Mouse (Mus musculus) splenic B cell, adult 2 months (primary cell): Measurements from ENCODE around the gene Srcap.
"Not testable (repeated sequence)": the region's sequence is repeated elsewhere in the genome, so short reads cannot be mapped to it uniquely, and the experiment has no call there.

Experiments used
- DNase-seq: peaks from one replicate; pipeline ENCODE4 v3.0.0-alpha.2; 2011; ENCODE audit warnings: low read depth, low spot score
- H3K27me3 ChIP-seq: 2 replicates; pipeline ENCODE4 v1.6.1; 2012; ENCODE audit warnings: mild to moderate bottlenecking, low read length, moderate library complexity, mixed read lengths; ENCODE audit not compliant: control insufficient read depth, poor library complexity, insufficient read depth, severe bottlenecking
- H3K36me3 ChIP-seq: 2 replicates; pipeline ENCODE4 v1.6.1; 2012; ENCODE audit warnings: mild to moderate bottlenecking, low read length, moderate library complexity, mixed read lengths; ENCODE audit not compliant: control insufficient read depth, poor library complexity, insufficient read depth, severe bottlenecking

Gene Srcap

DNA sequence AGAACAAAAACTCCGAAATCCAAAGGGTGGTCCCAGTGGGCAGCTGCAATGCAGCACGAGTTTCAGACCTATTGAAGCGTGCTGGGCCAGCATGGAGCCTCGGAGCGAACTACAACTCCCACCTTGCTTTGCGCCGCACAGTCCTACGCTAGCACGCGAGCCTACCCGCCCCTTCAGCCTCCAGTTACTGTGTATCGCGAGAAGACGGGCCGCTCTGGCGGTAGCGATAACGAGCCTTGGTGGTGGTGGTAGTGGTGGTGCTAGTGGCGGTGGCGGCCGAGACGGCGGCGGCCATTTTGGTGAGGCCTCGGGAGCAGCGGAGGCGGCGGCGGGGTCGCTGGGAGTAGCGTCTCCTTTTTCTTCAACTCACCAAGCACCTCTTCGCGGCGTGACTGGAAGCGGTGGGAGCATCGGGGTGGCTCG lies at the start of gene Srcap:
Srcap (plus strand) TSS at position 176 of the 423 bp plus-strand sequence.
- DNase-seq = peak; percentile 98
- H3K27me3 ChIP-seq = no peaks in the 10 kb centered on the region
- peaks cover 9% of the 10 kb centered on the region; the same call in 1 of the 2 replicates for H3K36me3 ChIP-seq

- DNase-seq = no peak
These were observed 46.6 kb upstream of the Srcap start for GRCm38 (mm10) chr7:127465191-127465590.

GRCm38 (mm10) chr7:127465670-127466069 lies 46.1 kb upstream of the Srcap start:
- not testable (repeated sequence) for DNase-seq

More at GRCm38 (mm10) chr7:127465191-127465590, 46.6 kb upstream of the Srcap start:
- Histone ChIP-seq H3K36me3 (peaks cover 1% of the 10 kb centered on the region; the same call in 1 of the 2 replicates), H3K27me3 (no peaks in the 10 kb centered on the region)

DNA sequence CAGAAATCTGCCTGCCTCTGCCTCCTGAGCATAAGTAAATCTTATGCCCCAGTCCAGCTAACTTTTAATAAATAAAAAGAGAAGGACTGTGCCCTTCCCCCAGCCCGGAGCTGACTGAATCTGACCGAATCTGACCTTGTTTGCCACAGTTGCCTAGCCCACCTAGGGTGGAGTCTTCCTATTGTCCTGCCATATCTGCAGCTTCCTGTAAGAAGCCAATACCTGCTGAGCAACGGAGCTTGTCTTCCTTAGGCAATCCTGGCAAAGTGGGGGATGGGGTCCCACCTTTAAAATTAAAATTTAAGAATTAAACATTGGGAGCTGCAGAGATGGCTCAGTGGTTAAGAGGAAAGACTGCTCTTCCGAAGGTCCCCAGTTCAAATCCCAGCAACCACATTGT lies 45.2 kb upstream of the Srcap start:
- H3K36me3 ChIP-seq = no peaks in the 10 kb centered on the region
- no peak for DNase-seq
- H3K27me3 ChIP-seq = no peaks in the 10 kb centered on the region

More at GRCm38 (mm10) chr7:127465670-127466069, 46.1 kb upstream of the Srcap start:
- H3K36me3 ChIP-seq, H3K27me3 ChIP-seq: not testable (repeated sequence)

DNA sequence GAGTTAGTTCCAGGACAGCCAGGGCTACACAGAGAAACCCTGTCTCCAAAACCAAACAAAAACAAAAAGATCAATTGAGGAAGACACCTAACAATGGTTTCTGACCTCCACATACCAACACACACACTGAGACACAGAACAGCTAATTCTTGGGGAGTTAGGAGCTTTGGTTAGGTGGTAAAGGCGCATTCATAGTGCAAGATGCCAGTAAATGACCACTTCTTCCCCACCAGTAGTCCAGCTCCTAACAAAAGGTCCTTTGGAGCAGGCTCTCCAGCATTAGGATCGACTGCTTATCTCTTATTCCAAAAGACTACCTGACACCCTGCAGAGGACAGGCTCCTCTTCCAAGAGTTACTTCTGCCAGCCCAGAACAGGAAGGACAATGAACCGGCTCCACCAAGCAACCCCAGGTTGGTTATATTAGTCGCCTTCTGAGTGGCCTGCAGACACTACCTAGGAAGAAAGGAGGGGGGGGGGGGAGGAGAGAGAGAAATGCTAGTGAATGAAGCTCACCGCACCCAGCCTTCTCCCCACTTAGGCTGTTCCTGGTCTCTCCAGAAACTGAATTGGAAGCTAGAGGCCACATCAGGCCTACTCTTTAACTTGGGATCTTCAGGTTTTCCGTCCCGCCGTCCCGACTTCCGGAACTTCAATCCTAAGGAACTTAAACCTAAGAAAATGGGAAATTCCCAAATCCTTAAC lies 41.6 kb upstream of the Srcap start:
- peaks cover 16% of the 10 kb centered on the region for H3K36me3 ChIP-seq
- H3K27me3 ChIP-seq = no peaks in the 10 kb centered on the region
- DNase-seq = peak; percentile 30

DNA sequence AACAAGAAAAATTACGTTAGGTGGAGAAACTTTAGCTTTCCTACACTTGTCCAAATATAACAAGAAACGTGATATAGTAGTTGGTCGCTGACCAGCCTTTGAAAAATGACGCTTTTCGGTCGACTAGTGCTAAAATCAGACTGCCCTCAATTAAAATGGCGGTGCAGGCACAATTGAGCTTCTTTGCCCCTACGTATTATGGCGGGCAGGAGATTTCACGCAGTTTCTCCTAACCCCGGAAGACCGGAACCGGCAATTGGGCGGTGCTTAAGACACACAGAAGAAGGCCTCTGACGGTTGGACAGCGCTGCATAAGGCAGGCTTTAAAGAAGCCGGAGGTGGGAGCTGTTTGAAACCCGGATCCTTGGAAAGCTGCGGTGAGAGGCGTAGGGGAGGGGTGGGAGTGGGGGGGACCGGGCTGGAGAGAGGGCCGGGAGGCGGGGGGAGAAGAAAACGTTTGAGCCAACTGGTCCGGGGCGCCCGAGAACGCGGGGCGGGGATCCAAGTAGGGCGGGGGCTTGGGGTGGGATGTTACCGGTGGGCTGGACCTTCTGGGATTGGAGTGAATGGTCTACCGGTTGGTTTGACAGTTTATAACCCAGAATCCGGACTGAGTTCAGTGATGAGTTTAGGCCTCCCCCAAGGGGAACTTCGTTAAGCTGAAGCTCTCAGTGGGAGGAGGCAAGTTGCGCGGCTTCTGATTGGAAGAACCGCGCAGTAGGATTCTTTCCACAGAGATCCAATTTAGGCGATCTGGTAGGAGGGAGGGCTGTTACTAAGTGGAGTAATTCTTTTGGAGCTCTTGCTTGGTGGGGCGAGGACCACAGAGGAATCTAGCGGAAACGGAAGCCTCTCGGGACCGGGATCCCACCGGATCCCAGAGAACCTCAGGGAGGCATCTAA lies 40.8 kb upstream of the Srcap start:
- H3K27me3 ChIP-seq = no peaks in the 10 kb centered on the region
- DNase-seq = peak; percentile 94
- peaks cover 25% of the 10 kb centered on the region for H3K36me3 ChIP-seq

DNA sequence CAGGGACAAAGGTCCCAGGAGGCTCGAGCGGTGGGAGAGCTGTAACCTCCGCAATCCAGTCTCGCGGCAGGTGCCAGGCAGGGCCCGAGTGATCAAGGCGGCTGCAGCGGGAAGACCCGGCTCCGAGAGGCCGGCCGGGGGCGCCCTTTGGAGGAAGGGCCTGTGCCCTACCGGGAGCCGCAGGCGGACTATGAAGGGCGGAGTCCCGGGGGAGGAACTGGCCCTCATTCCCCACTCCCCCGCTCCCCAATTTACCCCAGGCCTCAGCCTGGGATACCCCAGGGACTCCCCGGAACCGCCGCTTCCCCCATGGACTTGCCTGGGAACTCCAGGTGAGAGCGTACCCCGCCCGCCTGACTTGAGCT lies 40.2 kb upstream of the Srcap start:
- peak; percentile 41 for DNase-seq
- Histone ChIP-seq H3K36me3 (peaks cover 25% of the 10 kb centered on the region), H3K27me3 (no peaks in the 10 kb centered on the region)

- Histone ChIP-seq H3K36me3 (peaks cover 28% of the 10 kb centered on the region), H3K27me3 (no peaks in the 10 kb centered on the region)
- no peak for DNase-seq
These were observed 39.7 kb upstream of the Srcap start for GRCm38 (mm10) chr7:127472060-127472459.

- Histone ChIP-seq H3K36me3 (peaks cover 28% of the 10 kb centered on the region), H3K27me3 (no peaks in the 10 kb centered on the region)
- no peak for DNase-seq
These were observed 38.1 kb upstream of the Srcap start for GRCm38 (mm10) chr7:127473705-127474104.

GRCm38 (mm10) chr7:127474378-127475070 lies 37.3 kb upstream of the Srcap start:
- no peaks in the 10 kb centered on the region for H3K27me3 ChIP-seq
- DNase-seq = no peak
- peaks cover 28% of the 10 kb centered on the region for H3K36me3 ChIP-seq

GRCm38 (mm10) chr7:127475186-127475740 lies 36.5 kb upstream of the Srcap start:
- Histone ChIP-seq H3K36me3 (peaks cover 28% of the 10 kb centered on the region), H3K27me3 (no peaks in the 10 kb centered on the region)
- DNase-seq = no peak

- peaks cover 28% of the 10 kb centered on the region for H3K36me3 ChIP-seq
- no peak for DNase-seq
- H3K27me3 ChIP-seq = no peaks in the 10 kb centered on the region
These were observed 35.4 kb upstream of the Srcap start for GRCm38 (mm10) chr7:127476336-127476735.

DNA sequence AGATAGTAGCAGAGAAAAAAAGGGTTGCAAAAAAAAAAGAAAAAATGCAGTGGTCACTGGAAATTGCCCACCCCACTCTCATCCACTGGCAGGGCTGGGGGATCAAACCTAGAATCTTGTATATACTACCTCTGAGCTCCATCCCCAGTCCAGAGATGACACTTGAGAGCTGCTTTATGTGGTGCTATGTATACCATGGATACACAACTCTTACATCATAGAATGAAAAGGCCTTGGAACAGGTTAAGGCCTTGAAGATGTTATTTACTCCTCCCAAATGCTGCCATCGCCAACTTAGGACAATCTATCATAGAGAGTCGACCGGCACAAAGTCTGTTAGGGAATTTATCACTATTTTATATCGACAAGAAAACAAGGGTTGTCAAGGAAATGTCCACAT lies 34.9 kb upstream of the Srcap start:
- no peak for DNase-seq
- H3K36me3 ChIP-seq = peaks cover 28% of the 10 kb centered on the region
- H3K27me3 ChIP-seq = no peaks in the 10 kb centered on the region
